Mouse (Mus musculus) E14TG2a.4 (cell line): ENCODE data around the gene Hist1h4f.
A peak's percentile ranks its signal among the peaks of the same experiment; 100 is the strongest.
"Not testable (repeated sequence)": the region's sequence is repeated elsewhere in the genome, so short reads cannot be mapped to it uniquely, and the experiment has no call there.

Experiments used
- H3K27me3 ChIP-seq: 2 replicates; pipeline ENCODE4 v1.6.1; 2014; ENCODE audit warnings: low read length, control low read depth; ENCODE audit not compliant: insufficient read depth
- H3K36me3 ChIP-seq: 2 replicates; pipeline ENCODE4 v1.6.1; 2014; ENCODE audit warnings: low read length, control low read depth; ENCODE audit not compliant: insufficient read depth
- H3K4me1 ChIP-seq: replicated peaks from 2 replicates; pipeline ENCODE4 v1.6.1; 2014; ENCODE audit warnings: low read depth, low read length, control low read depth
- H3K4me3 ChIP-seq: replicated peaks from 2 replicates; pipeline ENCODE4 v1.5.1; 2014; ENCODE audit warnings: mild to moderate bottlenecking, low read length
- H3K9me3 ChIP-seq: 2 replicates; pipeline ENCODE4 v1.6.1; 2014; ENCODE audit warnings: low read length, control low read depth
- CTCF ChIP-seq: conservative IDR thresholded peaks from 2 replicates; pipeline ENCODE4 v1.5.1; 2014; ENCODE audit warnings: low read length
- NANOG ChIP-seq: IDR thresholded peaks from 2 replicates; pipeline ENCODE4 v1.6.1; 2014; ENCODE audit warnings: borderline replicate concordance, low read length, mixed read lengths
- POU5F1 ChIP-seq: IDR thresholded peaks from 2 replicates; pipeline ENCODE4 v1.6.1; 2014; ENCODE audit warnings: low read length, borderline replicate concordance

Gene Hist1h4f

GRCm38 (mm10) chr13:23586099-23586939 lies 34.9 kb upstream of the Hist1h4f start:
- no peaks in the 10 kb centered on the region for H3K27me3 ChIP-seq
- H3K36me3 ChIP-seq = no peaks in the 10 kb centered on the region
- H3K9me3 ChIP-seq = peaks cover 8% of the 10 kb centered on the region
- no peak for TF ChIP-seq CTCF
- peak; percentile 42 for TF ChIP-seq POU5F1
- peak; percentile 71 for TF ChIP-seq NANOG
- H3K4me1 ChIP-seq = peaks cover 56% of the 10 kb centered on the region
- H3K4me3 ChIP-seq = peak overlapping the region; percentile 63

DNA sequence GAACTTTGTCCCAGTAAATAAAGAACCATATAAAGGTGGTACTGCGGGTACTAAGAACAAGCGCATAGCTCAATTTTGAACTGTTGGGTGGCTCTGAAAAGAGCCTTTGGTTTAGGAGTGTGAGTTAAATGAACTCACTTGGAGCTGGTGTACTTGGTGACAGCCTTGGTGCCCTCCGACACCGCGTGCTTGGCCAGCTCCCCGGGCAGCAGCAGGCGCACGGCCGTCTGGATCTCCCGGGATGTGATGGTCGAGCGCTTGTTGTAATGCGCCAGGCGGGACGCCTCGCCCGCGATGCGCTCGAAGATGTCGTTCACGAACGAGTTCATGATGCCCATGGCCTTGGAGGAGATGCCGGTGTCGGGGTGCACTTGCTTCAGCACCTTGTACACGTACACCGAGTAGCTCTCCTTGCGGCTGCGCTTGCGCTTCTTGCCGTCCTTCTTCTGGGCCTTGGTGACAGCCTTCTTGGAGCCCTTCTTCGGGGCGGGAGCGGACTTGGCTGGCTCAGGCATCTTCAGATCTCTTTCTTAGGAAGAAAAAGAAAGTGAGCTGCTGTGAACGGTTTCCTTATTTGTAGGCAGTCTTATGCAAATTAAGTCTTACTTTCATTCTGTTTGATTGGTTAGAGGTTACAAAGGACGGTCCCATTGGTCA lies 34.1 kb upstream of the Hist1h4f start:
- H3K27me3 ChIP-seq, H3K9me3 ChIP-seq, H3K36me3 ChIP-seq: not testable (repeated sequence)
- Histone ChIP-seq H3K4me3 (peak overlapping the region; percentile 70), H3K4me1 (peaks cover 57% of the 10 kb centered on the region)

DNA sequence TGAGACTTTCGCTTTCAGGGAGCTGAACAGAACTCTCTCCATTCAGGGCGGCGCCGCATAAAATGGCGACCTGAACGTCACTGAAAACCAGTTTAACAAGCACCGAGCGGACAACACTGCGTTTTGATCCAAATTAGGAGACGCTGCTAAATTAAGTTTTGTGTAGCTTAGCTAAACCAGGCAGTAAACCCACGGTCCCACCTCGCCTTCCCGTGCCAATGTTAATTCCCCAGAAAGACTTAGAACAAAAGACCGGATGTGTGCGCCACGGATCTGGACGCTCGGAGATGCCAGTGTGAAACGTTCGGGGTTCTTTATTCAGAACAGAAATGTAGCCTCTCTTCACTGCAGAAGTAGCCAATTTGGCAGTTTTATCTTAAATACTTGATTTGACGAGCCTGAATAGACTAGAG lies 33.6 kb upstream of the Hist1h4f start:
- H3K36me3 ChIP-seq = no peaks in the 10 kb centered on the region
- H3K27me3 ChIP-seq = no peaks in the 10 kb centered on the region
- H3K4me1 ChIP-seq = peaks cover 61% of the 10 kb centered on the region
- no peaks in the 10 kb centered on the region for H3K9me3 ChIP-seq
- H3K4me3 ChIP-seq = peak overlapping the region; percentile 70
- TF ChIP-seq NANOG = no peak
- no peak for TF ChIP-seq CTCF
- no peak for TF ChIP-seq POU5F1

- H3K4me3 ChIP-seq = peak overlapping the region; percentile 70
- H3K36me3 ChIP-seq = no peaks in the 10 kb centered on the region
- TF ChIP-seq NANOG (no peak), CTCF (no peak), POU5F1 (no peak)
- no peaks in the 10 kb centered on the region for H3K9me3 ChIP-seq
- H3K27me3 ChIP-seq = no peaks in the 10 kb centered on the region
- H3K4me1 ChIP-seq = peaks cover 61% of the 10 kb centered on the region
These were observed 32.9 kb upstream of the Hist1h4f start for GRCm38 (mm10) chr13:23584331-23584730.

DNA sequence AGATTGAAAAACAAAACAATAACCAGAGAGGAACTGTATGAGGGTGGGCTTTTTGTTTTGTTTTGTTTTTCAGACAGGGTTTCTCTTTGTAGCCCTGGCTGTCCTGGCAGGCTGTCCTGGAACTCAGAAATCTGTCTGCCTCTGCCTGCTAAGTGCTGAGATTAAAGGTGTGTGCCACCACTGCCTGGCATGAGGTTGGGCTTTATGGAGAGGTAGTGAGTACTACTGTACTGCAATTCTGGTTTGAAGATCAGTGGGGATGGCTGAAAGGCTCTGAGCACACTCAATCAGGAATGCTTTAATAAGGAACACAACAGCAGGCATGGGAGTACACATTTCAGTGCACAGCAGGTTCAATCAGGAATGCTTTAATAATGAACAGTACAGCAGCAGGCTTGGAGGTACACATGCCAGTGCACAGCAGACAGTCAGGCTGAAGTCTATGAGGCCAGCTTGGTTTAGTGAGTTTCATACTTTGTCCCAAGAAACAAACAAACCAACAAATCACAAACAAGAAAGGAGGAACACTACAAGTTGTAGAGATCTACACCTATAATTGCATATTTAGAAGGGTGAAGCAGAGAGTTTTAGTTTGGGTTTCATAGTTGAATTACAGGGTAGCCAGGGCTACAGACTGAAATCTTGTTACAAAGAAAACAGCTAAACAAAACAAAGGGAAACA lies 32.1 kb upstream of the Hist1h4f start:
- H3K4me3 ChIP-seq = peak overlapping the region; percentile 80; the same call in 1 of the 2 replicates
- no peak for TF ChIP-seq POU5F1
- no peak for TF ChIP-seq CTCF
- TF ChIP-seq NANOG = no peak

DNA sequence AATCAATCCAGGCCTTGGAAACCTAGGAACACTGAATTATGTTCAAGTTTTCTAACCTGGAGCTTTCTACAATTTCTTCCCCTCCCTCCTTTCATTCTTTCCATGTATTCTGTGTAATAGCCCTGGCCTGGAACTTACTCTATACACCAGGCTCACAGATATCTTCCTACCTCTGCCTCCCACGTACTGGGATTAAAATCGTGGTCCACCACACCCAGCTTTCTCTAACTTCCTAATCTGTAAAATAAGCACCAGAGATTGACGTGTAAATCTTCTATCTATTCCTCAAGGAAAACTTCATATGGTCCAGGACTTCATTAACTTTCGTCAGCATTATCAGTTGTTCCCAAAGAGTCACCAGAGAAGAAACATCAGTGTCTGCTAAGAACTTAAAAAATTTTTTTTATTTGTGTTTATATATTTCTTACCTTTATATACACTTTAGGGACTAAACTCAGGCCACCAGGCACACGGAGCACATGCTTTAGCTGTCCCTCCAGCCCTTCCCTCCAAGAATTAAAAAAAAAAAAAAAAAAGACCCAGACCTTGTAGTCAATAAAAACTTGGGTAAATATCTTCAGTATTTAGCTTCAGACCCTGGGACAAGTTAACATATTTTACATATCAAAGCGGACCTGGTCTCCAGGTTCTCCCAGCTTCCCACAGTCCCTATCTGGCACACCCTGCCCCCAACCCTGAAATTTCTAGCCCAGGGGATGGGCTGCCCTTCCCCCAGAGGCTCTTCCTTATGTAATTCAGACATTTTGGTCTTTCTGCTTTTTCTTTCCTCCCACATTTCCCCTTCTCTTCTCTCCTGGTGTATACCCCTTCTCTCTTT lies 31.0 kb upstream of the Hist1h4f start:
- Histone ChIP-seq H3K4me1 (peaks cover 45% of the 10 kb centered on the region), H3K36me3 (no peaks in the 10 kb centered on the region), H3K4me3 (peak overlapping the region; percentile 80), H3K9me3 (no peaks in the 10 kb centered on the region), H3K27me3 (no peaks in the 10 kb centered on the region)
- no peak for TF ChIP-seq POU5F1
- no peak for TF ChIP-seq CTCF
- no peak for TF ChIP-seq NANOG

More for the DNA sequence above, 32.1 kb upstream of the Hist1h4f start:
- Histone ChIP-seq H3K27me3 (no peaks in the 10 kb centered on the region), H3K36me3 (no peaks in the 10 kb centered on the region), H3K4me1 (peaks cover 53% of the 10 kb centered on the region), H3K9me3 (no peaks in the 10 kb centered on the region)

DNA sequence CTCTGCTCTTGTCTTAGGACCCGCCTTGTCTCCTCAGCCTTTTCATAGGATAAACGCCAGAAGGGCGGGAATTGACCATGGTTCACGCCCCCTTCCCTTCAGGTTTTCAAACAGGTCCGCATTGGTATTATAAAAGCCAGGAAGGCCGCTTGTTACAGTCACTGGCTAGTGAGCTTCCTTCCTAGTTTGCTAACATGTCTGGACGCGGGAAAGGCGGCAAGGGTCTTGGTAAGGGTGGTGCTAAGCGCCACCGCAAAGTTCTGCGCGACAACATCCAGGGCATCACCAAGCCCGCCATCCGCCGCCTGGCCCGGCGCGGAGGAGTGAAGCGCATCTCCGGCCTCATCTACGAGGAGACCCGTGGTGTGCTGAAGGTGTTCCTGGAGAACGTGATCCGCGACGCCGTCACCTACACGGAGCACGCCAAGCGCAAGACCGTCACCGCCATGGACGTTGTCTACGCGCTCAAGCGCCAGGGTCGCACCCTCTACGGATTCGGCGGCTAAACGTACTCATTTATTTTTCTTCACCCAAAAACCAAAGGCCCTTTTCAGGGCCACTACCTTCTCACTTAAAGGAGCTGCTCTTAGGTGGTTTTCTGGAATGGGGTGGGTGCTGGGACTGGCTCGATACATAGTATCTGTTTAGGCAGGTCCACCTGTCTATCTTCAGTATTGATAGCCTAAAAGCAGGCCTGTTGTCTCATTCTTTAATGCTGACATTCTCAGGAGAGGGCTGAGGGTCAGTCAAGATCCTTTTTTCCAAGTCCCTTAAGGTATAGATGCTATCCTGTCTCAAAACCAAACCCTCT lies 30.2 kb upstream of the Hist1h4f start, which contains the start of gene Hist1h4d:
TSS of gene Hist1h4d (plus strand) at position 191 of the 811 bp plus-strand sequence.
- H3K4me3 ChIP-seq = peak within 1 kb of the TSS; percentile 80
- TF ChIP-seq NANOG (no peak), CTCF (no peak), POU5F1 (no peak)
- no peaks in the 10 kb centered on the region for H3K9me3 ChIP-seq
- H3K36me3 ChIP-seq = no peaks in the 10 kb centered on the region
- H3K27me3 ChIP-seq = no peaks in the 10 kb centered on the region
- peaks cover 47% of the 10 kb centered on the region for H3K4me1 ChIP-seq

DNA sequence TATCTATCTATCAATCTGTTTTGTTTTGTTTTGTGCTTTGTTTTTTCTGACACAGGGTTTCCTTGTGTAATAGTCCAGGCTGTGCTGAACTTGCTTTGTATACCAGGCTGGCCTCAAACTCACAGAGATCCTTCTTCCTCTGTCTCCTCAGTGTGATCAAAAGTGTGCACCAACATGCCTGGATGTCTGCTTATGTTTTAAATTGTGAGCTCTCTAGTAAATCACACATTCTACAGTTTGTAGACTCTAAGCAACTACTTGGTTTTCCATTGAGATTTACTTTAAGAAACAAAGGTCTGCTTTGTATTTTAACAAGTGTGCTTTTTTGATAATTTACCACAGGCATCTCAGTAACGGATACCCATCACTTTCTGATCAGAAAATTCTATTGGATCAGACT lies 26.4 kb upstream of the Hist1h4f start:
- TF ChIP-seq CTCF = no peak
- TF ChIP-seq POU5F1 = no peak
- TF ChIP-seq NANOG = no peak
- Histone ChIP-seq H3K4me3 (no peak overlapping the region), H3K36me3 (no peaks in the 10 kb centered on the region)

More for the DNA sequence above, 26.4 kb upstream of the Hist1h4f start:
- H3K4me1 ChIP-seq = peaks cover 33% of the 10 kb centered on the region
- H3K27me3 ChIP-seq = no peaks in the 10 kb centered on the region
- no peaks in the 10 kb centered on the region for H3K9me3 ChIP-seq
